Mouse (Mus musculus) lung, postnatal 14 days (tissue): Measurements from ENCODE around the gene Pnldc1.

Experiments used
- DNase-seq: peaks from one replicate; pipeline ENCODE4 v3.0.0; 2021

The Pnldc1 gene

DNA sequence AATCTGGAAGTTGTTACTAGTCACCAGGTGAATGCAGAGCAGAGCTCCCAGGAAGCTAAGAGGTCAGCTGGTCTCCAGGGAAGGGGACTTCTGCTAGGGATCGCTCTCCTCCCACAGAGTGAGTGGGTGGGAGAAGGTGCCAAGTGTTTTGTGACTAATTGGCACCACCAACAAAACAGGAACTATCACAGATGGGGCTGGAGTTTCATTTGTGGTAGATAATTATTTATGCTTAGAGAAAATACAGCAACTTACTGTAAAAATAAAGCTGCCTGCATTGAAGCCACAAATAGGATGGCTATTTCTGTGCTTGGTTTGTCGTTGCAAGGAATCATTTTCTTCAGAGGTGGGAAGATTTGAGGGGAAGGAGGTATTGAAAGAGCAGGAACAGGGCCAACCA, 56.2 kb downstream of the Pnldc1 start:
- DNase-seq = no peak

GRCm38 (mm10) chr17:12851689-12852088, 58.3 kb downstream of the Pnldc1 start:
- DNase-seq = no peak

GRCm38 (mm10) chr17:12849778-12850382, 60.1 kb downstream of the Pnldc1 start:
- DNase-seq = no peak

- no peak for DNase-seq
These were observed 62.3 kb downstream of the Pnldc1 start for GRCm38 (mm10) chr17:12847736-12848135.

DNA sequence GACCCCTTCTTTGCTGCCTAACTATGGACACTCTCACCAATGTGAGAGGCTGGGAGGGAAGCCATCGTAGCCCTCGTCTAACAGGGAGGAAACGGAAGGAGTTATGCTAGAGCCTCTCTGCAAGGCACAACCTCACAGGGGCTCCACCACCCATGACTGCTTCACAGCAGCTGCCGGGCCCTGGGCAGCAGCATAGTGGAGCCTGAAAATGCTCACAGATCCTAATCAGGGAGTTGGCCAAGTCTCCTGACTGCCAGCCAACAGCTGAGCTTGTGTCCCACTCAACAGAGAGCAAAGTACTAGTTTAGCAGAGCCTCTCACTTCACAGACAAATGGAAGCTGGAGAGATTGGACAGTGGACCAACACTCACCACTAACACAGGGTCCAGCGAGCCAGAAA, 63.6 kb downstream of the Pnldc1 start:
- no peak for DNase-seq

- DNase-seq = no peak
These were observed 64.2 kb downstream of the Pnldc1 start for GRCm38 (mm10) chr17:12845862-12846261.

- DNase-seq = no peak
These were observed 65.5 kb downstream of the Pnldc1 start for GRCm38 (mm10) chr17:12844540-12844939.

DNA sequence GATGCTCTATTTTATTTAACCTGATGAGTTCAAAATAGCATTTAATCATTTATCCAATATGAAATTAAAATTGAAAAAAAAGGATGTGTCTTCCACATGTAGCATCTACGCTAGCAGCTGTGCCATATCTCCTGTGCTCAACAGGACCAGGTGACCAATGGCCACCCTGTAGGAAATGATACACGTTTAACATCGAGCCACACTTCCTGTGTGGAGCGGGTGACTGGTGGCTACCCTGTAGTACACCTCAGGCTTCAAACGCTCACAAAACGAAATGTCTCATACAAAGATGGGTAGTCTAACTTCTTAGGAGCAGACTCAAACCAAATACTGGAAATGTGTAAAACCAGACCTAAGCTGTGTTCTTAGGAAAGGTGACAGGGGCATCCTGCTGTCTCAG, 66.2 kb downstream of the Pnldc1 start:
- DNase-seq = no peak

GRCm38 (mm10) chr17:12839475-12840267, 70.4 kb downstream of the Pnldc1 start:
- no peak for DNase-seq
